Mouse (Mus musculus) forebrain, embryonic 15.5 days (tissue): ENCODE results near the gene Rdh11. TPM values are rescaled to one million over a fixed set of nuclear protein-coding genes. Genes with fewer than 3 reads are reported as not detected.

Experiments used
- ATAC-seq: fragments of 200-750 bp; cut with Nextera tagmentation; replicated peaks from 2 replicates; pipeline ENCODE4 v1.8.0; 2017; ENCODE audit warnings: mild to moderate bottlenecking, moderate TSS enrichment, moderate library complexity
- H3K27ac ChIP-seq: fragments of 300-500 bp; sonication (generic); replicated peaks from 2 replicates; pipeline ENCODE4 v1.5.1; 2015; ENCODE audit warnings: mild to moderate bottlenecking, inconsistent platforms
- H3K27me3 ChIP-seq: fragments of 300-500 bp; sonication (generic); 2 replicates; pipeline ENCODE4 v1.6.1; 2015; ENCODE audit warnings: inconsistent platforms
- H3K36me3 ChIP-seq: fragments of 300-500 bp; sonication (generic); 2 replicates; pipeline ENCODE4 v1.6.1; 2015; ENCODE audit warnings: mild to moderate bottlenecking, inconsistent platforms
- H3K4me1 ChIP-seq: fragments of 300-500 bp; sonication (generic); 2 replicates; pipeline ENCODE4 v1.6.1; 2015; ENCODE audit warnings: inconsistent platforms
- H3K4me2 ChIP-seq: fragments of 300-500 bp; sonication (generic); replicated peaks from 2 replicates; pipeline ENCODE4 v1.6.1; 2015; ENCODE audit warnings: mild to moderate bottlenecking, inconsistent platforms
- H3K4me3 ChIP-seq: fragments of 300-500 bp; sonication (generic); 2 replicates; pipeline ENCODE4 v1.5.1; 2015; ENCODE audit warnings: mild to moderate bottlenecking, inconsistent platforms
- H3K9ac ChIP-seq: fragments of 300-500 bp; sonication (generic); replicated peaks from 2 replicates; pipeline ENCODE4 v1.6.1; 2015; ENCODE audit warnings: mild to moderate bottlenecking, inconsistent platforms
- H3K9me3 ChIP-seq: fragments of 300-500 bp; sonication (generic); 2 replicates; pipeline ENCODE4 v1.6.1; 2016; ENCODE audit warnings: inconsistent platforms
- WGBS: fragments of 180-500 bp; shearing (Covaris S2); methylation state at CpG from one replicate; pipeline ENCODE4 v1.1.7; 2015; ENCODE audit warnings: mixed read lengths; 5-methylcytosine and 5-hydroxymethylcytosine counted together
- polyA plus RNA-seq: library from polyadenylated mRNA; unstranded; fragments of >200 nt; fragmentation: Nextera tagmentation; extraction: Ambion mirVana; gene quantifications from 2 replicates; pipeline ENCODE4 v1.2.1, GENCODE M21; 2015

The Rdh11 gene
- polyA plus RNA-seq, 1 experiment from 2014 or later = 36.7 TPM

- no peak overlapping the region for H3K27ac ChIP-seq
- ATAC-seq = no peak
- no peak overlapping the region for H3K4me2 ChIP-seq
- H3K27me3 ChIP-seq = no peaks in the 10 kb centered on the region
- no peaks in the 10 kb centered on the region for H3K9me3 ChIP-seq
- H3K9ac ChIP-seq = no peak overlapping the region
- 86% methylated on average over 5 of the region's 5 CpGs for WGBS
- H3K36me3 ChIP-seq = peaks cover 25% of the 10 kb centered on the region
- H3K4me1 ChIP-seq = peaks cover 25% of the 10 kb centered on the region
- no peak overlapping the region for H3K4me3 ChIP-seq
Observed at GRCm38 (mm10) chr12:79173721-79174120, 18.4 kb downstream of the Rdh11 start.

DNA sequence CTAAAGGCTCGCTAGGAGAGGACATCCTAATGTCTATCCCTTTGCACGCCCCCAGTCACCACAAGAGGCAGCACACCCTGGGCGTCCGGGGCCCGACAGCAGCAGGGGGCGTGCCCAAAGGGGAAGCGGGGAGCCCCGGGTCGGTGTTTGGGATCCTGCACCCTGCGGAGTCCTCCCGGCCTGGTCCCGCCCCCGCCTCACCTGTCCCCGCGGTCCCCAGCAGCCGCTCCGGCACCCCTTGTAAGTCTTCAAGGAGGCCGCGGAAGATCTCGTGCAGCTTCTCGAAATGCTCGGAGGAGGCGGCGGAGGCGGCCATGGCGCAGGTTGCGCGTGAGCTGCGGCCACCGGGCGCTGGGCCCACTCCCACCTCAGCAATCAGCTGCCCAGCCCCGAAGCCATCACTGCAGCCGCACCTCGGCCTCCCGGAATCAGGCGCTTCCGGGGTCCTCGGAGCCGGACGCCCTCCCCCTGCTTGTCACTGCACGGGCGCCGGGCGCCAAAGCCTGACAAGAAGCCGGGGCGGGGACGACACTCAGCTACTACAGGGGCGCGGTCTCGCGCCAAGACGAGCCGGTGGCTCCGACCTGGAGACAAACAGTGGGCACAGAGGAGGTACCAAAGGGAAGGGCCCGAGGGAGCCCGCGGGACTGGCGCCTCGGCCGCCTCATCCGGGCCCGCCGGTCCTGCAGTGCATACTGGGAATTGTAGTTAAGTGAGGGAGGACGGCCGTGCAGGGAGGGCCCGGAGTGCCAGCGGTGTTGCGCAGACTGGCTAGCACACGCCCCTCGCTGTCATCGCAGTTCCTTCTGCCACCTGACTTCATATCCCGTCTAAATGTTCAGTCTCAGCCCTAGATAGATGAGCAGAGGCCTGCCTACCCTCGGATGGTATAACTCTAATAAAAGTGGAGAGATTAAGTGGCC lies 19.8 kb downstream of the Rdh11 start, which contains the start of gene Vti1b:
Gene Vti1b (minus strand): TSS at position 649 of the 923 bp plus-strand sequence.
- Histone ChIP-seq H3K4me3 (peak within 1 kb of the TSS; percentile 91), H3K9ac (peak within 1 kb of the TSS; percentile 89), H3K27me3 (no peaks in the 10 kb centered on the region), H3K4me2 (peak within 1 kb of the TSS; percentile 63), H3K4me1 (peaks cover 25% of the 10 kb centered on the region), H3K36me3 (peaks cover 21% of the 10 kb centered on the region), H3K9me3 (no peaks in the 10 kb centered on the region), H3K27ac (peak within 1 kb of the TSS; percentile 97)
- under 1% methylated on average over 73 of the region's 73 CpGs for WGBS
- peak; percentile 99 for ATAC-seq

GRCm38 (mm10) chr12:79171269-79171995 lies 20.7 kb downstream of the Rdh11 start:
- ATAC-seq = no peak
- 35% methylated on average over 12 of the region's 12 CpGs for WGBS
- H3K9ac ChIP-seq = peak overlapping the region; percentile 89
- peaks cover 14% of the 10 kb centered on the region for H3K36me3 ChIP-seq
- peaks cover 25% of the 10 kb centered on the region for H3K4me1 ChIP-seq
- peak overlapping the region; percentile 91 for H3K4me3 ChIP-seq
- no peaks in the 10 kb centered on the region for H3K9me3 ChIP-seq
- no peaks in the 10 kb centered on the region for H3K27me3 ChIP-seq
- no peak overlapping the region for H3K27ac ChIP-seq
- peak overlapping the region; percentile 63 for H3K4me2 ChIP-seq

GRCm38 (mm10) chr12:79170421-79170820 lies 21.7 kb downstream of the Rdh11 start:
- WGBS = 75% methylated on average over 3 of the region's 3 CpGs
- ATAC-seq = no peak

GRCm38 (mm10) chr12:79169173-79169572 lies 22.9 kb downstream of the Rdh11 start:
- no peak overlapping the region for H3K4me3 ChIP-seq
- H3K9ac ChIP-seq = no peak overlapping the region
- H3K27me3 ChIP-seq = no peaks in the 10 kb centered on the region
- no peak overlapping the region for H3K27ac ChIP-seq
- H3K9me3 ChIP-seq = no peaks in the 10 kb centered on the region
- no peak overlapping the region for H3K4me2 ChIP-seq
- ATAC-seq = no peak
- H3K36me3 ChIP-seq = peaks cover 16% of the 10 kb centered on the region
- H3K4me1 ChIP-seq = peaks cover 25% of the 10 kb centered on the region

More at GRCm38 (mm10) chr12:79170421-79170820, 21.7 kb downstream of the Rdh11 start:
- Histone ChIP-seq H3K36me3 (peaks cover 15% of the 10 kb centered on the region), H3K9me3 (no peaks in the 10 kb centered on the region), H3K4me1 (peaks cover 25% of the 10 kb centered on the region), H3K27ac (no peak overlapping the region), H3K4me2 (no peak overlapping the region), H3K27me3 (no peaks in the 10 kb centered on the region), H3K9ac (no peak overlapping the region), H3K4me3 (no peak overlapping the region)

- Histone ChIP-seq H3K27ac (no peak overlapping the region), H3K9me3 (no peaks in the 10 kb centered on the region), H3K4me1 (no peaks in the 10 kb centered on the region), H3K27me3 (no peaks in the 10 kb centered on the region), H3K4me2 (no peak overlapping the region), H3K36me3 (peaks cover 71% of the 10 kb centered on the region), H3K9ac (no peak overlapping the region), H3K4me3 (no peak overlapping the region)
- ATAC-seq = no peak
- WGBS = 93% methylated on average over 3 of the region's 3 CpGs
Observed at GRCm38 (mm10) chr12:79162876-79163275, 29.2 kb downstream of the Rdh11 start.

DNA sequence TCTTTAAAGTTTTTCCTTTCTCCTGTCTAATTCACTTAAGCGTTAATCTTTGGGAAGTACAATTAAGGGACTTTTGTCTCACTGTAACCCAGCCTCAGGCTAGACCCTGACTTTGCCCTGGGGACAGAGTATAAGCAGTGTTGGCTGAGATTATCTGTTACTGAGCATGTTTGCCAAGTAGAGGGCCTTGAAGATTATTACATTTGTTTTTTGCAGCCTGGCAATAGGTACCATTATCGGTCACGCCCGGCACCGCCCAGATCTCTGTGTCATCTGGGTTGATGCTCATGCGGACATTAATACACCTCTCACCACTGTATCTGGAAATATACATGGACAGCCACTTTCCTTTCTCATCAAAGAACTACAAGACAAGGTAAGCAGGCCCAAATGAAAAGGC lies 42.4 kb downstream of the Rdh11 start:
- Histone ChIP-seq H3K27ac (no peak overlapping the region), H3K4me1 (no peaks in the 10 kb centered on the region), H3K4me2 (no peak overlapping the region), H3K4me3 (no peak overlapping the region), H3K9ac (no peak overlapping the region), H3K27me3 (no peaks in the 10 kb centered on the region), H3K36me3 (peaks cover 20% of the 10 kb centered on the region), H3K9me3 (no peaks in the 10 kb centered on the region)
- 92% methylated on average over 6 of the region's 6 CpGs for WGBS
- ATAC-seq = no peak

DNA sequence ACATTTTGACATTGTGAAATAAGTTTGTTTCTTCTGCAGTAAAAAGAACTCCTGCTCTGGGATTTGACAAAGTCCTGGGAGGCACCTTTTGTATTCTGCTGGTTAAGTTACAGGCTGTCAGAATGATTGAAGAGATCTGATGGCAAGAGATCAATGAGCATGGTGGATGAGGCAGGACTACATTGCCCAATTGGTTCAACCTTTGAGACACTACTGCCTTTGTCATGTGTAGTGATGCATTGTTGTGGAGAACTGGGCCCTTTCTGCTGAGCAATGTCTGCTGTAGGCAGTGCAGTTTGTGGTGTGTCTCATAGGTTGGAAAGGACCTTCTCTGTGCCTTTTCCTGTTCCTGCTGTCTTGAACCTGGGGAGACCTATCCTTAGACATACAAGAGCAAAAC lies 50.7 kb downstream of the Rdh11 start:
- H3K9me3 ChIP-seq = no peaks in the 10 kb centered on the region
- H3K9ac ChIP-seq = no peak overlapping the region
- H3K36me3 ChIP-seq = no peaks in the 10 kb centered on the region
- ATAC-seq = no peak
- H3K4me1 ChIP-seq = no peaks in the 10 kb centered on the region
- no peak overlapping the region for H3K4me3 ChIP-seq
- H3K4me2 ChIP-seq = no peak overlapping the region
- no peak overlapping the region for H3K27ac ChIP-seq
- H3K27me3 ChIP-seq = no peaks in the 10 kb centered on the region

DNA sequence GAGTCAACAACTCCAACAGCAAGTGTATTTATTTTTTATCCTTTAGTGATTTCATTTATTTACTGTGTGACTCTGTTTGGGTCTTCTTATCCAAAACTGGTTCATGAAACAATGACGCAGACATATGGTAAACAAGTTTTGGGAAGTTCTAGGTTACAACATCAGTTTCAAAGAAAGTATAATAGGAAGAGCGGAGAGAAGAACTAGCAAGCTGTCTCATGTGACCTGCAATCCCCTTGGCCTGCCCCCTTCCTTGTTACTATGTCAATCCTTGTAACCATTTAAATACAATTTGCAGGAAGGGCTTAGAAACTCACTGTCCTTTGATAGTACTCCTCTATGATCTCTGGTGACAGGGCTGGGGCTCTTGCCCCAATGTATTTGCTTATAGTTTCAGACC lies 51.3 kb downstream of the Rdh11 start:
- Histone ChIP-seq H3K4me2 (no peak overlapping the region), H3K36me3 (no peaks in the 10 kb centered on the region), H3K27me3 (no peaks in the 10 kb centered on the region), H3K9me3 (no peaks in the 10 kb centered on the region), H3K4me1 (no peaks in the 10 kb centered on the region), H3K9ac (no peak overlapping the region), H3K4me3 (no peak overlapping the region), H3K27ac (no peak overlapping the region)
- ATAC-seq = no peak
- 94% methylated on average over 2 of the region's 2 CpGs for WGBS

DNA sequence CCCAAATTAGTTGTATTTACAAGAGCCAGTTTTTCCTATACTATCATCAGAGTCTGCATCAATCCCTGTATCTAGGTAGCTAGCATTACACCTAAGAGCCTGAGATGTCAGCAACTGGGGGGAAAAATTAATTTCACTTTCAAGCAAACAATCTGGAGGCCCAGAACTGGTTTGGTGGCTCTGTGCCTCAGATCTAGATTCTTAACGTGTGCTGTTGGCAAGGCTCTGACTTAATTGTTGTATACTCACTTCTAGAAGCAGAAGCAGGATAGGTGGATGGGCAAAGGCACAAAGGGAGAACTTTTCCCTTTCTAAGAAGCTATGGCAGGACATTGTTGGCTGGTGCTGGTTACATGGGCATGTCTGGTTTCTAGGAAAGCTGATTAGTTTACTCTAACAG lies 52.7 kb downstream of the Rdh11 start:
- no peaks in the 10 kb centered on the region for H3K9me3 ChIP-seq
- no peak overlapping the region for H3K9ac ChIP-seq
- H3K36me3 ChIP-seq = no peaks in the 10 kb centered on the region
- H3K4me2 ChIP-seq = no peak overlapping the region
- WGBS = 58% methylated on average over 1 of the region's 1 CpGs
- H3K4me1 ChIP-seq = no peaks in the 10 kb centered on the region
- H3K27ac ChIP-seq = no peak overlapping the region
- H3K27me3 ChIP-seq = no peaks in the 10 kb centered on the region
- no peak for ATAC-seq
- no peak overlapping the region for H3K4me3 ChIP-seq

DNA sequence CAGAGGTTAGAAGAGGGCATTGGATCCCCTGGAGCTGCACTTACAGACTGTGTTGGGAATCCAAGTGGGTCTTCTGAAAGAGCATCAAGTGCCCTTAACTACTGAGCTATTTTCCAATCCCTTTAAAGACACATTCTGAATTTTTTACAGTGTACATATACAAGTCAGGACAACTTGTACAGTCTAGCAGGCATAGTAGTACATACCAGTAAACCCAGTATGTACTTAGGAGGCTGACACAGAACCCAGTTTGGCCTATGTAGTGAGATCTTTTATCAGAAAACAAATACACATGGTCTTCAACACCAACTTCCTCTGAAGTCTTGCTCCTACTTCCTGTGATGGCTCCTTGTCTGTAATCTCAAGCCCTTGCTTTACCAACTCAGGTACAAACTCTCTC lies 53.1 kb downstream of the Rdh11 start:
- no peak overlapping the region for H3K27ac ChIP-seq
- no peaks in the 10 kb centered on the region for H3K9me3 ChIP-seq
- no peak overlapping the region for H3K4me2 ChIP-seq
- no peaks in the 10 kb centered on the region for H3K36me3 ChIP-seq
- no peak overlapping the region for H3K4me3 ChIP-seq
- no peaks in the 10 kb centered on the region for H3K4me1 ChIP-seq
- ATAC-seq = no peak
- H3K9ac ChIP-seq = no peak overlapping the region
- no peaks in the 10 kb centered on the region for H3K27me3 ChIP-seq

DNA sequence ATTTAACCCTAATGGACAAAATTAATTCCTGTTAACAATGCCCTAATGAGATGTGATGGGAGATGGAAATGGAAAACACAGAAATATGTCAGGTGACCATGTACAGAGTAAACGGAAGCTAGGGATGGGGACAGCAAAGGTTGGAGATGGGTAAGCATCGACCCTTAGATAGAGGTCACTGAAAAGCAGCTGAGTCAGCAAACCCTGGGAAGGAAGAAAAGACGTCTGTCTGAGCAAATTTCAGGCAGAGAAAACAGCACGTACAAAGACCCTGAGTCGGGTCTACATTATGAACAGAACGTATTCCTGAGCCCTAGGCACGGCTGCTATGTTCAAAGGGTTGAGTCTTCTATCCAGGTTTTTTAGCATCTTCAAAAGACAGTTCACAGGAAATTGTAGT lies 55.1 kb downstream of the Rdh11 start:
- 78% methylated on average over 7 of the region's 7 CpGs for WGBS
- H3K27ac ChIP-seq = no peak overlapping the region
- H3K4me2 ChIP-seq = no peak overlapping the region
- no peak for ATAC-seq
- no peaks in the 10 kb centered on the region for H3K36me3 ChIP-seq
- no peak overlapping the region for H3K9ac ChIP-seq
- no peaks in the 10 kb centered on the region for H3K9me3 ChIP-seq
- no peaks in the 10 kb centered on the region for H3K4me1 ChIP-seq
- peaks cover 4% of the 10 kb centered on the region; the same call in 1 of the 2 replicates for H3K27me3 ChIP-seq
- H3K4me3 ChIP-seq = no peak overlapping the region
